Mouse (Mus musculus) midbrain, postnatal 0 days (tissue): ENCODE results near the gene Efhd1. TPM values are rescaled to one million over a fixed set of nuclear protein-coding genes. Genes with fewer than 3 reads are reported as not detected.

Source experiments
- ATAC-seq: fragments of 200-750 bp; cut with Nextera tagmentation; 2 replicates; pipeline ENCODE4 v1.8.0; 2017; ENCODE audit warnings: moderate number of reproducible peaks, mild to moderate bottlenecking, moderate TSS enrichment, moderate library complexity; ENCODE audit not compliant: low FRiP score
- DNase-seq: peaks from one replicate; pipeline ENCODE4 v3.0.0-alpha.2; 2015; ENCODE audit warnings: low spot score
- H3K27ac ChIP-seq: fragments of 300-500 bp; sonication (generic); 2 replicates; pipeline ENCODE4 v1.5.1; 2014; ENCODE audit warnings: low read depth, mild to moderate bottlenecking, low read length, mixed read lengths
- H3K27me3 ChIP-seq: fragments of 300-500 bp; sonication (generic); 2 replicates; pipeline ENCODE4 v1.6.1; 2014; ENCODE audit warnings: low read length, control low read depth, mixed read lengths; ENCODE audit not compliant: insufficient read depth
- H3K36me3 ChIP-seq: fragments of 300-500 bp; sonication (generic); 2 replicates; pipeline ENCODE4 v1.6.1; 2014; ENCODE audit warnings: low read length, control low read depth, mixed read lengths; ENCODE audit not compliant: insufficient read depth
- H3K4me1 ChIP-seq: fragments of 300-500 bp; sonication (generic); 2 replicates; pipeline ENCODE4 v1.6.1; 2014; ENCODE audit warnings: mild to moderate bottlenecking, control low read depth, antibody characterized with exemption, low read length, mixed read lengths; ENCODE audit not compliant: insufficient read depth
- H3K4me2 ChIP-seq: fragments of 300-500 bp; sonication (generic); 2 replicates; pipeline ENCODE4 v1.6.1; 2014; ENCODE audit warnings: low read depth, mild to moderate bottlenecking, low read length, mixed read lengths; ENCODE audit not compliant: poor library complexity, severe bottlenecking
- H3K4me3 ChIP-seq: fragments of 300-500 bp; sonication (generic); 2 replicates; pipeline ENCODE4 v1.5.1; 2014; ENCODE audit warnings: low read depth, mild to moderate bottlenecking, low read length, moderate library complexity
- H3K9ac ChIP-seq: fragments of 300-500 bp; sonication (generic); replicated peaks from 2 replicates; pipeline ENCODE4 v1.6.1; 2014; ENCODE audit warnings: mild to moderate bottlenecking, low read length, moderate library complexity, mixed read lengths; ENCODE audit not compliant: poor library complexity, severe bottlenecking
- H3K9me3 ChIP-seq: fragments of 300-500 bp; sonication (generic); 2 replicates; pipeline ENCODE4 v1.6.1; 2016; ENCODE audit warnings: low read length, control low read depth
- CTCF ChIP-seq: IDR thresholded peaks from 2 replicates; pipeline ENCODE4 v1.5.1; 2016; ENCODE audit warnings: antibody characterized with exemption, mild to moderate bottlenecking
- WGBS: fragments of 180-500 bp; shearing (Covaris S2); extraction: QIAGEN DNeasy Blood & Tissue Kit; methylation state at CpG from one replicate; pipeline ENCODE4 v1.1.7; 2014; 5-methylcytosine and 5-hydroxymethylcytosine counted together
- polyA plus RNA-seq: library from polyadenylated mRNA; unstranded; fragments of >200 nt; fragmentation: Nextera tagmentation; extraction: Ambion mirVana; gene quantifications from 2 replicates; pipeline ENCODE4 v1.2.1, GENCODE M21; 2015
- total RNA-seq: library from RNA; depleted of rRNA; stranded (reverse); fragments of >200 nt; gene quantifications from 2 replicates; pipeline ENCODE4 v1.2.3, GENCODE M21; 2014; rRNA removed

The Efhd1 gene
- total and polyA plus RNA-seq, 2 experiments from 2014 or later = 1.7 to 7.8 TPM

DNA sequence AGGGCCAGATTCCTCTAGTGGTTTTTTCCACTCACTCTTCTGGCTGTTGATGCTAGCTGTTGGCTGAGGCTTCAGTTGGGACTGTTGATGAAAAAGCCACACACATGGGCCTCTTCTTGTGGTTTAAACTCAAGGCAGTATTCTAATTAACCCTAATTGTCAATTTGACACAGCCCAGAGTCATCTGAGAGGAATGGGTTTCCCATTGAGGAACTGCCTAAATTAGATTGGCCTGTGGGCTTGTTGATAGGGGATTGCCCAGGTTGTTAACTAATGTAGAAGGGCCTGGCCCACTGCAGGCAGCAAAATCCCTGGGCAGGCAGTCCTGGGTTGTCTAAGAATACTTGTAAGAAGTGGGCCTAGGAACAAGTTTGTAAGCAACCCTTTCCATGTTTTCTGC lies 60.5 kb downstream of the Efhd1 start:
- Histone ChIP-seq H3K4me1 (peaks cover 7% of the 10 kb centered on the region; the same call in 1 of the 2 replicates), H3K4me2 (no peak overlapping the region), H3K27ac (no peak overlapping the region), H3K9ac (no peak overlapping the region), H3K4me3 (no peak overlapping the region), H3K27me3 (no peaks in the 10 kb centered on the region), H3K9me3 (0 out of 2 replicates have a peak, but pooled peaks cover 2% of the 10 kb centered on the region), H3K36me3 (no peaks in the 10 kb centered on the region)
- no peak for ATAC-seq
- TF ChIP-seq CTCF = no peak
- DNase-seq = no peak

DNA sequence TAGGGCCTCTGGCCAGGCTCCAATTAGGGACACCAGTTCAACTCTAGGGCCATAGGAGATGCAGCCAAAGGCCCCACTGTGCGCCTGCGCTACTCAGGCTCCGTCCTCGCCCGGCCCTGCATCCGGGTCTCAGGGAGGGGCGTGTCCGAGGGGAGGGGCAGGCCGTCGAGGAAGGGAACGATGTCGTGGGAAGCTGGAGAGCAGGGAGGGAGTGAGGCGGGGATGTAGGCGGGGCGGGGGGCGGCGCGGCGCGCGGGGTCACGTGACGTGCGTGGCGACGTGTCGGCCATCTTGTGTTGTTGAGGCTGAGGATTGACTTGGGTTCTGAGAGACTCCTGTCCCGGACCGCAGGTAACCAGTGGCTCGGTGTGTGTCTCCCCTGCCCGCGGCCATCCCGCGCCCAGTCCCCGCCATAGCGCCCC lies 62.6 kb downstream of the Efhd1 start, which contains the start of gene Gigyf2:
Gene Gigyf2 (plus strand): TSS at position 257 of the 422 bp plus-strand sequence.
- Histone ChIP-seq H3K4me3 (peak within 1 kb of the TSS; percentile 98), H3K9ac (peak within 1 kb of the TSS; percentile 86), H3K9me3 (no peaks in the 10 kb centered on the region), H3K27me3 (no peaks in the 10 kb centered on the region), H3K27ac (peak within 1 kb of the TSS; percentile 98), H3K4me2 (peak within 1 kb of the TSS; percentile 81), H3K4me1 (peaks cover 7% of the 10 kb centered on the region; the same call in 1 of the 2 replicates), H3K36me3 (no peaks in the 10 kb centered on the region)
- TF ChIP-seq CTCF = no peak
- peak; percentile 99 for ATAC-seq
- DNase-seq = peak; percentile 96
- WGBS = 0% methylated on average over 28 of the region's 36 CpGs

DNA sequence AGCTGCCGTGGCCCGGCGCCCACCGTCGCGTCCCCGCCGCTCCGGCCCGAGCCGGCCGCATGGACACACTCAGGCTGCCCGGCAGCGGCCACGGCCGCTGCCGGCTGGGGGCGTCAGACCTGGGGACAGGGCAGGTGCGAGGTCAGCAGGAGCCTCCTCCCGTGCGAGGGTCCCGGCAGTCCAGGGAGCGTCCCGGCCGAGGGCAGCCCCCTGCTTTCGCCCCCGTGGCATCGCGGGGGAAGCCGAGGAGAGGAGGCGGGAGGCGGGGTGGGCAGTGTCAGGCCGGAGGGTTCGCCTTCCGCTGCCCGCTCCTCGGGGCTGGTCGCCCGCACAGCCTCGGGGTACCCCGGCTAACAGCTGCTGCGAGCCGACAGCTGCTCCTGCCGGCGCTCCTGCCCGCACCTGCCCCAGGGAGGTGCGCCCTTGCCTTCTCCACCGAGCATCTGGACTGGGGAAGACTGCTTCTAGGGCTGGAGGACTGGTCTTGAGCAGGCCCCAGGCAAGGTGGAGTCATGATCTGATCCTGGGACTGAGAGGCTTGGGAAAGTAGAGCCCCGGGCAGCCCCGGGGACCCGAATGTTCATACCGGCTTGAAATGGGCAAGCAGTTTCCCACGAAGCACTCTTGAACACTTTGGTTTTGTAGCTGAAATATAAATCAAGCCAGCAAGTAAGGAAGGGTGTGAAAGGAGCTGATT lies 63.1 kb downstream of the Efhd1 start:
- Histone ChIP-seq H3K9ac (peak overlapping the region; percentile 86), H3K4me2 (peak overlapping the region; percentile 81), H3K9me3 (no peaks in the 10 kb centered on the region), H3K4me1 (peaks cover 7% of the 10 kb centered on the region; the same call in 1 of the 2 replicates), H3K27ac (peak overlapping the region; percentile 98), H3K36me3 (no peaks in the 10 kb centered on the region), H3K27me3 (no peaks in the 10 kb centered on the region), H3K4me3 (peak overlapping the region; percentile 98)
- ATAC-seq (peak; percentile 84), DNase-seq (peak; percentile 26)
- no peak for TF ChIP-seq CTCF
- 0% methylated on average over 42 of the region's 53 CpGs for WGBS

DNA sequence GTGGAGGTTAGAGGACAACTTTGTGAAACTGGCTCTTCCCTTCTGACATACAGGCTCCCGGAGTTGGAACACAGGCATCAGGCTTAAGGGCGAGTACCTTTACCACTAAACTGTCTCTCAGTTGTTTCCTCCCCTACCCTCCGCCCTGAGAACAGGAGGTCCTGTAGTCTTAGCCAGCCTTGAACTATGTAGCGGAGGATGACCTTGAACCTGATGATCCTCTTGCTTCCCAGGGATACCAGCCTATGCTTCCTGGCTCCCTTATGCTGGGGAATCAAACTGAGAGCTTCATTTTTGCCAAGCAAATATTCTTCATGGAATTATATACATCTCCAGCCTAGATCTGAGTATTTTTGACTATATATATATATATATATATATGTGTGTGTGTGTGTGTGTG lies 67.6 kb downstream of the Efhd1 start:
- ATAC-seq (no peak), DNase-seq (no peak)
- Histone ChIP-seq H3K9ac (no peak overlapping the region), H3K4me1 (peaks cover 7% of the 10 kb centered on the region; the same call in 1 of the 2 replicates), H3K4me3 (no peak overlapping the region), H3K4me2 (no peak overlapping the region), H3K27me3 (no peaks in the 10 kb centered on the region), H3K27ac (no peak overlapping the region), H3K36me3 (peaks cover 11% of the 10 kb centered on the region), H3K9me3 (no peaks in the 10 kb centered on the region)
- WGBS = 98% methylated on average over 4 of the region's 4 CpGs
- TF ChIP-seq CTCF = no peak

DNA sequence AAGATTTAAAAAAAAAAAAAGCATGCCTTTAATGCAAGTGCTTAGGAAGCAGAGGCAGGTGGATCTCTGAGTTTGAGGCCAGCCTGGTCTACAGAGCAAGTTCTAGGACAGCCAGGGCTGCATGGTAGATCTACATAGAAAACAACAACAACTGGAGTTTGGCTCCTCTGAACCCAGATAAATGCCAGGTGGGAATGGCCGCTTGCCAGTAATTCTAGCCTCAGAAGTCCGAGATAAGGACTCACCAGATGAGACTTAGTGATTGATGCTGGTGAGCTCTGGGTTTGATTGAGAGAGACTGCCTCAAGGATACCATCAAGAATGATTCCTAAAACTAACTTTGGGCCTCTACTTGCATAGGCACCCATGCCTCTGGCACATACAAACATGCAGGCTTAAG lies 86.4 kb downstream of the Efhd1 start:
- no peak for TF ChIP-seq CTCF
- Histone ChIP-seq H3K27me3 (no peaks in the 10 kb centered on the region), H3K9ac (no peak overlapping the region), H3K9me3 (no peaks in the 10 kb centered on the region), H3K4me2 (no peak overlapping the region), H3K27ac (no peak overlapping the region), H3K4me3 (no peak overlapping the region), H3K36me3 (peaks cover 6% of the 10 kb centered on the region), H3K4me1 (no peaks in the 10 kb centered on the region)
- DNase-seq = no peak
- no peak for ATAC-seq
- 95% methylated on average over 2 of the region's 2 CpGs for WGBS

DNA sequence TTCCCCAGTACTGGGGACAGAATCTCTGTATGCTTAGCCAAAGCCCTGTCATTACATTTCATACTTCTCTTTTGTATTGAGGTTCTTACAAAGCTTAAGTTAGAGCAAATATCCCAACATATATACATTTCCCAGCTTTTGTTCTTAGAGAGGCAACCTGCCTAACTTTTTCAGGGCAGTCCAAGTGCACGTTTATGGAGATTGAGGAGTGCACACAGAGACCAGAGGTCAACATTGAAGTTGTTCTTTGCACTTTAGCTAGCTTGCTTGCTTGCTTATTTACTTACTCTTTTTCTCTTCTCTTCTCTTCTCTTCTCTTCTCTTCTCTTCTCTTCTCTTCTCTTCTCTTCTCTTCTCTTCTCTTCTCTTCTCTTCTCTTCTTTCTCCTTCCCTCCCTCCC lies 96.1 kb downstream of the Efhd1 start:
- H3K27me3 ChIP-seq = no peaks in the 10 kb centered on the region
- peaks cover 10% of the 10 kb centered on the region; the same call in 1 of the 2 replicates for H3K36me3 ChIP-seq
- no peak for TF ChIP-seq CTCF
- WGBS = 70% methylated on average over 1 of the region's 1 CpGs
- DNase-seq (no peak), ATAC-seq (no peak)
- no peak overlapping the region for H3K4me2 ChIP-seq
- H3K4me1 ChIP-seq = no peaks in the 10 kb centered on the region
- H3K27ac ChIP-seq = no peak overlapping the region
- no peak overlapping the region for H3K9ac ChIP-seq
- H3K9me3 ChIP-seq = no peaks in the 10 kb centered on the region
- no peak overlapping the region for H3K4me3 ChIP-seq

Other genes starting within 250 kb of the Efhd1 start
- gene Alppl2, start 174.4 kb upstream of the Efhd1 start, total RNA-seq = not detected in 2 replicates
- not detected in 2 replicates for gene Alppl2, start 174.4 kb upstream of the Efhd1 start, polyA plus RNA-seq
- 0.49 TPM in 1 of 2 replicates, not detected in the other for gene Alpi, start 162.8 kb upstream of the Efhd1 start, total RNA-seq
- not detected in 2 replicates for gene Alpi, start 162.8 kb upstream of the Efhd1 start, polyA plus RNA-seq
- 0.38 TPM in 1 of 2 replicates, not detected in the other for gene Akp3, start 139.4 kb upstream of the Efhd1 start, total RNA-seq
- gene Akp3, start 139.4 kb upstream of the Efhd1 start, polyA plus RNA-seq = not detected in 2 replicates
- gene Ecel1, start 107.8 kb upstream of the Efhd1 start, total RNA-seq = 15.8 and 16.2 TPM in 2 replicates
- 16.7 and 18.9 TPM in 2 replicates for gene Ecel1, start 107.8 kb upstream of the Efhd1 start, polyA plus RNA-seq
- gene Prss56, start 81.0 kb upstream of the Efhd1 start, total RNA-seq = 0.94 TPM in 1 of 2 replicates, not detected in the other
- 0.07 TPM in 1 of 2 replicates, not detected in the other for gene Prss56, start 81.0 kb upstream of the Efhd1 start, polyA plus RNA-seq
- gene Chrnd, start 73.8 kb upstream of the Efhd1 start, total RNA-seq = not detected in 2 replicates
- gene Chrnd, start 73.8 kb upstream of the Efhd1 start, polyA plus RNA-seq = not detected in 2 replicates
- 0.49 TPM in 1 of 2 replicates, not detected in the other for gene Chrng, start 59.7 kb upstream of the Efhd1 start, total RNA-seq
- not detected in 2 replicates for gene Chrng, start 59.7 kb upstream of the Efhd1 start, polyA plus RNA-seq
- 64.5 and 78.8 TPM in 2 replicates for gene Eif4e2, start 50.4 kb upstream of the Efhd1 start, total RNA-seq
- gene Eif4e2, start 50.4 kb upstream of the Efhd1 start, polyA plus RNA-seq = 91.0 and 92.7 TPM in 2 replicates
- 69.0 and 75.0 TPM in 2 replicates for gene Gigyf2, start 62.6 kb downstream of the Efhd1 start, total RNA-seq
- gene Gigyf2, start 62.6 kb downstream of the Efhd1 start, polyA plus RNA-seq = 45.4 and 46.4 TPM in 2 replicates
- 4.5 and 8.0 TPM in 2 replicates for gene Kcnj13, start 130.4 kb downstream of the Efhd1 start, total RNA-seq
- 10.2 and 10.8 TPM in 2 replicates for gene Kcnj13, start 130.4 kb downstream of the Efhd1 start, polyA plus RNA-seq
- not detected in 2 replicates for gene Snorc, start 205.9 kb downstream of the Efhd1 start, total RNA-seq
- gene Snorc, start 205.9 kb downstream of the Efhd1 start, polyA plus RNA-seq = 2.9 and 3.6 TPM in 2 replicates
- 1.1 and 1.3 TPM in 2 replicates for gene Neu2, start 245.5 kb downstream of the Efhd1 start, total RNA-seq
- gene Neu2, start 245.5 kb downstream of the Efhd1 start, polyA plus RNA-seq = 1.1 and 2.0 TPM in 2 replicates